Mouse (Mus musculus): ENCODE data around the gene Opcml. TPM values are rescaled to one million over a fixed set of nuclear protein-coding genes. Genes with fewer than 3 reads are reported as not detected.

Gene Opcml
- polyA plus RNA-seq, 1 experiment: not detected

- H3K27me3 ChIP-seq (ENCODE audit: control insufficient read depth, insufficient read depth, low read length, poor library complexity, severe bottlenecking): no peaks in the 10 kb centered on the region
- H3K9ac ChIP-seq (ENCODE audit: low read depth, poor library complexity, severe bottlenecking): no peak overlapping the region
- H3K9me3 ChIP-seq (replicated peaks; ENCODE audit: control insufficient read depth, insufficient read depth, low read length, poor library complexity, severe bottlenecking): no peaks in the 10 kb centered on the region
- TF ChIP-seq CTCF (IDR thresholded peaks at IDR 0.05; ENCODE audit: low read depth, low read length) (no peak), EP300 (IDR thresholded peaks at IDR 0.05; ENCODE audit: insufficient read depth, low read depth, low read length) (no peak)
- H3K4me1 ChIP-seq (ENCODE audit: control insufficient read depth, insufficient read depth, low read length): no peaks in the 10 kb centered on the region
- no peaks in the 10 kb centered on the region for H3K36me3 ChIP-seq (ENCODE audit: control insufficient read depth, insufficient read depth, low read length, poor library complexity, severe bottlenecking)
- no peak overlapping the region for H3K4me3 ChIP-seq (ENCODE audit: low read depth, low read length)
- no peak overlapping the region for H3K27ac ChIP-seq (ENCODE audit: insufficient read depth, low read length)
Observed at GRCm38 (mm10) chr9:28211877-28212276, 421.3 kb downstream of the Opcml start.

DNA sequence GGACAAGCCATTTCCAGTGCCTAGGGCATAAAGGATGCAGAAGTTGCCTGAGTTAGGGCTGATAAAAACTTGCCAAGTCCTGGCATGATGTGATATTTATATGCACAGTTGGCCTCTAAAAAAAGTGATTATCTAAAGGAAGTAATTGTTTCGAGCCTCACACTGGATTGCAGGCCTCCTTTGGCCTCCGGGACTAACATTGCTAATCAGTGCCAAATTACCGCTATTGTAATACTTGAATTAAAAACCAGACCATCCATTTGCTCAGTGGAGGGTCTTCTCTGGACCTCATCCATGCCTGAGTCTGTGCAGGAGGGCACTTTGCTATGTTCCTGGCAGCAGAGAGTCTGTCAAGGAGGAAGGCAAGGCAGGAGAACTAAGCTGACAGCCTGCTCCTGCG lies 423.3 kb downstream of the Opcml start:
- TF ChIP-seq EP300 (IDR thresholded peaks at IDR 0.05; ENCODE audit: insufficient read depth, low read depth, low read length): no peak
- H3K9ac ChIP-seq (ENCODE audit: low read depth, poor library complexity, severe bottlenecking): no peak overlapping the region
- H3K9me3 ChIP-seq (replicated peaks; ENCODE audit: control insufficient read depth, insufficient read depth, low read length, poor library complexity, severe bottlenecking): no peaks in the 10 kb centered on the region
- no peak overlapping the region for H3K27ac ChIP-seq (ENCODE audit: insufficient read depth, low read length)
- H3K4me3 ChIP-seq (ENCODE audit: low read depth, low read length): no peak overlapping the region
- no peaks in the 10 kb centered on the region for H3K36me3 ChIP-seq (ENCODE audit: control insufficient read depth, insufficient read depth, low read length, poor library complexity, severe bottlenecking)
- H3K4me1 ChIP-seq (ENCODE audit: control insufficient read depth, insufficient read depth, low read length): no peaks in the 10 kb centered on the region
- H3K27me3 ChIP-seq (ENCODE audit: control insufficient read depth, insufficient read depth, low read length, poor library complexity, severe bottlenecking): no peaks in the 10 kb centered on the region

- Histone ChIP-seq H3K4me3 (ENCODE audit: low read depth, low read length) (no peak overlapping the region), H3K36me3 (ENCODE audit: control insufficient read depth, insufficient read depth, low read length, poor library complexity, severe bottlenecking) (no peaks in the 10 kb centered on the region), H3K4me1 (ENCODE audit: control insufficient read depth, insufficient read depth, low read length) (no peaks in the 10 kb centered on the region), H3K27me3 (ENCODE audit: control insufficient read depth, insufficient read depth, low read length, poor library complexity, severe bottlenecking) (no peaks in the 10 kb centered on the region), H3K9me3 (replicated peaks; ENCODE audit: control insufficient read depth, insufficient read depth, low read length, poor library complexity, severe bottlenecking) (no peaks in the 10 kb centered on the region), H3K27ac (ENCODE audit: insufficient read depth, low read length) (no peak overlapping the region), H3K9ac (ENCODE audit: low read depth, poor library complexity, severe bottlenecking) (no peak overlapping the region)
- TF ChIP-seq EP300 (IDR thresholded peaks at IDR 0.05; ENCODE audit: insufficient read depth, low read depth, low read length) (no peak), CTCF (IDR thresholded peaks at IDR 0.05; ENCODE audit: low read depth, low read length) (no peak), POLR2A (IDR thresholded peaks at IDR 0.05; ENCODE audit: insufficient read depth, low read length) (no peak)
Observed at GRCm38 (mm10) chr9:28218026-28218646, 427.6 kb downstream of the Opcml start.

DNA sequence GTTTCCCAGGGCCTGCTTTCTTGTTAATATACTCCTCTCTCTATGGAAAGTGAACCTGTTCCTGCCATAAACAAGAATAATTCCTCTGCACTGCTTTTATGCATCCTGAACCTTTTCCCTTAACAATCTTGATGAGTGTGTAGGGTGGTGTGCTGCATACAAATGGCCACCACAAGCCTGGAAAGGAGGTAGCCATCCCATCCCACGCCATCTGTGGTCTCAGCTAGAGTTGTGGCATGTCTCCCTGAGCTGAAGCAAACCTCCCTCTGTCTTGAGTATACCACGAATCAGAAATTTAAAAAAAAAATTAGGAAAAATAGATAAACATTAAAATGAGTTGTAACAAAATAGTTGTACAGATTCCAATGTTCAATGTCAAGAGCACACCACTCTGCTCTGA lies 432.2 kb downstream of the Opcml start:
- Histone ChIP-seq H3K9ac (ENCODE audit: low read depth, poor library complexity, severe bottlenecking) (no peak overlapping the region), H3K27ac (ENCODE audit: insufficient read depth, low read length) (no peak overlapping the region), H3K4me1 (ENCODE audit: control insufficient read depth, insufficient read depth, low read length) (no peaks in the 10 kb centered on the region), H3K9me3 (replicated peaks; ENCODE audit: control insufficient read depth, insufficient read depth, low read length, poor library complexity, severe bottlenecking) (no peaks in the 10 kb centered on the region), H3K27me3 (ENCODE audit: control insufficient read depth, insufficient read depth, low read length, poor library complexity, severe bottlenecking) (no peaks in the 10 kb centered on the region), H3K4me3 (ENCODE audit: low read depth, low read length) (no peak overlapping the region), H3K36me3 (ENCODE audit: control insufficient read depth, insufficient read depth, low read length, poor library complexity, severe bottlenecking) (no peaks in the 10 kb centered on the region)
- no peak for TF ChIP-seq POLR2A (IDR thresholded peaks at IDR 0.05; ENCODE audit: insufficient read depth, low read length)
- TF ChIP-seq EP300 (IDR thresholded peaks at IDR 0.05; ENCODE audit: insufficient read depth, low read depth, low read length): no peak
- TF ChIP-seq CTCF (IDR thresholded peaks at IDR 0.05; ENCODE audit: low read depth, low read length): no peak

GRCm38 (mm10) chr9:28225824-28226569 lies 435.4 kb downstream of the Opcml start:
- Histone ChIP-seq H3K27me3 (ENCODE audit: control insufficient read depth, insufficient read depth, low read length, poor library complexity, severe bottlenecking) (no peaks in the 10 kb centered on the region), H3K36me3 (ENCODE audit: control insufficient read depth, insufficient read depth, low read length, poor library complexity, severe bottlenecking) (no peaks in the 10 kb centered on the region), H3K27ac (ENCODE audit: insufficient read depth, low read length) (no peak overlapping the region), H3K4me3 (ENCODE audit: low read depth, low read length) (no peak overlapping the region), H3K9ac (ENCODE audit: low read depth, poor library complexity, severe bottlenecking) (no peak overlapping the region), H3K4me1 (ENCODE audit: control insufficient read depth, insufficient read depth, low read length) (no peaks in the 10 kb centered on the region), H3K9me3 (replicated peaks; ENCODE audit: control insufficient read depth, insufficient read depth, low read length, poor library complexity, severe bottlenecking) (no peaks in the 10 kb centered on the region)
- TF ChIP-seq EP300 (IDR thresholded peaks at IDR 0.05; ENCODE audit: insufficient read depth, low read depth, low read length) (no peak), POLR2A (IDR thresholded peaks at IDR 0.05; ENCODE audit: insufficient read depth, low read length) (no peak), CTCF (IDR thresholded peaks at IDR 0.05; ENCODE audit: low read depth, low read length) (no peak)

DNA sequence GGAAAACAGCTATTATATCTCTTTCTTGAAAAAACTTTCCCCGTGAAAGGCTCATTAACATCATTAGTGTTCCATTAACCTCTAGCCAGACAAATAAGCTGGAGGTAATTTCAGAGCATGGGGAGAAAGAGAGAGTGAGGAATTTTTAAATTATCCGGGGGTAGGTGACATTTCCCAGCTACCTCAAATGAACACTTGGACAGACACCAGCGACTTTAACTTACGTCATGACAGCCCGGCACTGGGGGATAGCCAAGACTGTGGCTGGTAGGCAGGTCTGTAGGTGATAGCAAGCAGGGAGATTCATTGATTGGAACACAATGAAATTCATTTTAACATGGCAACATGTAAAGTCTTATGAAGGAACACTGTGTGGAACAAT lies 436.0 kb downstream of the Opcml start:
- Histone ChIP-seq H3K27ac (ENCODE audit: insufficient read depth, low read length) (no peak overlapping the region), H3K9ac (ENCODE audit: low read depth, poor library complexity, severe bottlenecking) (no peak overlapping the region), H3K36me3 (ENCODE audit: control insufficient read depth, insufficient read depth, low read length, poor library complexity, severe bottlenecking) (no peaks in the 10 kb centered on the region), H3K4me3 (ENCODE audit: low read depth, low read length) (no peak overlapping the region), H3K4me1 (ENCODE audit: control insufficient read depth, insufficient read depth, low read length) (no peaks in the 10 kb centered on the region), H3K27me3 (ENCODE audit: control insufficient read depth, insufficient read depth, low read length, poor library complexity, severe bottlenecking) (no peaks in the 10 kb centered on the region), H3K9me3 (replicated peaks; ENCODE audit: control insufficient read depth, insufficient read depth, low read length, poor library complexity, severe bottlenecking) (no peaks in the 10 kb centered on the region)
- no peak for TF ChIP-seq EP300 (IDR thresholded peaks at IDR 0.05; ENCODE audit: insufficient read depth, low read depth, low read length)

Measured in ES-Bruce4 (cell line).